Mouse (Mus musculus): Measurements from ENCODE around the gene Gm10972. TPM values are rescaled to one million over a fixed set of nuclear protein-coding genes. Genes with fewer than 3 reads are reported as not detected.
"Not testable (repeated sequence)": the region's sequence is repeated elsewhere in the genome, so short reads cannot be mapped to it uniquely, and the experiment has no call there.

Gene Gm10972
- polyA plus RNA-seq, 1 experiment from 2014 or later: not detected

DNA sequence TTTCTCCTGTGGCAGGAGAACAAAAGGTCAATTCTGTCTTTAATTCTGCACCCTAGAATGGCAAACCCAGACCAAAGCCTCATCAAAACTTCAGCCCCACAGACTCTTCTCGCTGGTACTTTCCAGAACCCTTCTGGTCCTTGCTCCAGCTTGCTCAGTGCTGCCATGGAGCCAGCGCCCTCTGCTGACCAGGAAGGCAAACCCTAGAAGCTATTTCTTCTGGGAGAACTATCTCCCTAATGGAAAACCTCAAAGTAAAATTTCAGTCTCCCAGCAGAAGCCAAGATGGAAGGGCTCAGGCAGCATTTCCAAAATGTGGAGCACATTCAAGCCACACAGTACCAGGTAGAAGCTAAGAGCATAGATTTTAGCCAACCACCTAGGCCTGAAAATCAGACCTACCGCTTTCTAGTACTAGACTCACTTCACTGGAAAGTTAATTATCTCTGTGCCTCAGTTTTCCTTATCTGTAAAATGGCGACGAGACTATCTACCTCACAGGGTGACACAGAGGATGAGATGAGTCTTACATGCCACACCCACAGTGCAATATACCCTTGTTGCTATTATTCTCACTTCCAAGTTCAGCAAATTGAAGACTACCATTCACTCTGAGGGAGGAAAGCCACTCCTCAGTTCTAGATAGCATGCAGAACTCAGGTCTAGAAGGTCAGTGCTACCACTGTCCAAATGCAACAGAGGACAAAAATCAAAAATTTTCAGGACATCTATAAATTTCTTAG is 22.3 kb downstream of the Gm10972 start:
- not testable (repeated sequence) for H3K36me3 ChIP-seq (ENCODE audit: insufficient read depth); H3K27ac ChIP-seq (ENCODE audit: low read depth); H3K9me3 ChIP-seq (ENCODE audit: low read depth, low read length); H3K9ac ChIP-seq; H3K4me1 ChIP-seq (ENCODE audit: insufficient read depth); H3K4me2 ChIP-seq; H3K27me3 ChIP-seq (ENCODE audit: insufficient read depth, low read length); H3K4me3 ChIP-seq (ENCODE audit: low read depth, low read length); DNase-seq
- peak; percentile 41; the same call in 1 of the 2 replicates for ATAC-seq (ENCODE audit: insufficient read depth)
- WGBS: 77% methylated on average over 3 of the region's 5 CpGs

DNA sequence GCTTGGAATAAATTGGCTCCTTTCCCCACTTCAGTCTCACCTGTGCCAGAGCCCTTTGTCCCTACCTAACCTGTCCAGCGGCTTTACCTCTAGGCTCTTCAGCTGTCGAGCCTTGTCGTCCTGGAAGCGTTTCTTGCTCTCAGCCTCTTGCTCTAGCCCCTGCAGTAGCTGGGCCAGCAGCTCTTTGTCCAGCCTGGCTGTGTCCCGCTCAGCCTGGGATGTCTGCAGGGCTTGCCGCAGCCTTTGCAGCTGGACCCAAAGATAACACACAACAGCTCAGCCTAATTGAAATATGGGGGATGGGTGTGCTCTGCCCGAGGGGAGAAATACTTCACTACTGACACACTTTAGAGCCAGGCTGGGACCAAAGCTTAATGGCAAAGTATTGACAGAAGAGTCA is 23.0 kb downstream of the Gm10972 start:
- 10% methylated on average over 7 of the region's 7 CpGs for WGBS
- not testable (repeated sequence) for H3K4me2 ChIP-seq; H3K27ac ChIP-seq (ENCODE audit: low read depth); H3K9me3 ChIP-seq (ENCODE audit: low read depth, low read length); H3K9ac ChIP-seq; H3K27me3 ChIP-seq (ENCODE audit: insufficient read depth, low read length); H3K4me1 ChIP-seq (ENCODE audit: insufficient read depth); H3K36me3 ChIP-seq (ENCODE audit: insufficient read depth); H3K4me3 ChIP-seq (ENCODE audit: low read depth, low read length)
- peak; percentile 23 for DNase-seq
- peak; percentile 54; the same call in 1 of the 2 replicates for ATAC-seq (ENCODE audit: insufficient read depth)

DNA sequence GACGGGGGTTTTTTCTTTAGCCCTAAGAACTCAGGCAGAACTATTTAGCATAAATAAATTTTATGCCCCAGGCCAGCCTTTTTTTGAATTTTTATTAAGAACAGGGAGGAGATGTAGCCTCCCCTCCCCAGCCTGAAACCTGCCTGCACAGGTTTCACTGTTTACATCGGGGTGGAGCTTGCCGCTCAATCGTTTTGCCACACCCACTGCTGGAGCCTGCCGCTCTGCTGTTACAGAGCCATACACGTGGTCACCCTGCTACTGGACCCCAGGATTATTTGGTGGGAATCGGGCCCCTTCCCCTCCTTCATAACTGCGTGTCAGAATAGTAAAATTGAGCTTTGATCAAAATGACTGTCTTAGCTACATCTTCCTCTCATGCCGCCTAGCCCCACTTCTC is 32.2 kb downstream of the Gm10972 start:
- H3K4me3 ChIP-seq (ENCODE audit: low read depth, low read length); H3K27ac ChIP-seq (ENCODE audit: low read depth); H3K4me1 ChIP-seq (ENCODE audit: insufficient read depth); H3K9ac ChIP-seq; H3K27me3 ChIP-seq (ENCODE audit: insufficient read depth, low read length); H3K4me2 ChIP-seq; H3K9me3 ChIP-seq (ENCODE audit: low read depth, low read length); DNase-seq; H3K36me3 ChIP-seq (ENCODE audit: insufficient read depth); ATAC-seq (ENCODE audit: insufficient read depth): not testable (repeated sequence)
- WGBS: 78% methylated on average over 9 of the region's 9 CpGs

DNA sequence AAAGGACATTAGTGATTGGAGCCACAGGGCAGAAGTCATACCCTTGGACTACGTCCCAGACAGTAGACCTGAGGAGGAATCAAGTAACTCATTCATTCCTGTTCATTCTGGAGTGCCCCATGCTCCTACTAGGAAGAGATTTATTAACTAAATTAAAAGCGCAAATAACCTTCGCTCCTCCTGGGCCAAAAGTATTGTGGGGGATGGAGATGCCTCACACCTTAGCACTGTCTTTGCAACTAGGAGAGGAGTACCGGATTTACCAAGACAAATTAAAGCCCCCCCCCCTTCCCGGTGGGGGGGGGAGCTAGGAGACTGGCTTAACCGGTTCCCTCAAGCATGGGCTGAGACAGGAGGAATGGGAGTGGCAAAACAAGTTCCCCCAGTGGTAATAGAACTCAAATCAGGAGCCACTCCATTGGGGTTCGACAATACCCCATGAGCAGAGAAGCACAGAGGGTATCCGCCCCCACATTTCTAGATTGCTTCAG is 36.5 kb downstream of the Gm10972 start:
- no peaks in the 10 kb centered on the region for H3K27me3 ChIP-seq (ENCODE audit: insufficient read depth, low read length)
- 62% methylated on average over 8 of the region's 8 CpGs for WGBS
- no peaks in the 10 kb centered on the region for H3K4me1 ChIP-seq (ENCODE audit: insufficient read depth)
- no peaks in the 10 kb centered on the region for H3K36me3 ChIP-seq (ENCODE audit: insufficient read depth)
- TF ChIP-seq CTCF (IDR thresholded peaks at IDR 0.05; ENCODE audit: low read depth): no peak
- no peaks in the 10 kb centered on the region for H3K9me3 ChIP-seq (ENCODE audit: low read depth, low read length)
- no peak overlapping the region for H3K9ac ChIP-seq
- no peak overlapping the region for H3K4me2 ChIP-seq
- no peak overlapping the region for H3K4me3 ChIP-seq (ENCODE audit: low read depth, low read length)
- peak; percentile 43 for DNase-seq
- ATAC-seq (ENCODE audit: insufficient read depth): peak; percentile 52
- no peak overlapping the region for H3K27ac ChIP-seq (ENCODE audit: low read depth)

DNA sequence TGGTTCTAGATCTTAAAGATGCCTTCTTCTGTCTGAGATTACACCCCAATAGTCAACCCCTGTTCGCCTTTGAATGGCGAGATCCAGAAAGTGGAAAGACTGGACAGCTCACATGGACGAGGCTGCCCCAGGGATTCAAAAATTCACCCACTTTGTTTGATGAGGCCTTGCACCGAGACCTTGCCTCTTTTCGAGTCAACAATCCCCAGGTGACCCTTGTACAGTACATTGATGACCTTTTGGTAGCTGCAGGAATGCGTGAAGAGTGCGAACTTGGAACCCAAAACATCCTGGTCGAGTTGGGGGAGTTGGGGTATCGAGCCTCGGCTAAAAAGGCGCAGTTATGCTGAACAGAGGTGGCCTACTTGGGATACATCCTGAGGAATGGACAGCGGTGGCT is 37.1 kb downstream of the Gm10972 start:
- H3K9ac ChIP-seq; H3K4me2 ChIP-seq; H3K4me1 ChIP-seq (ENCODE audit: insufficient read depth); H3K36me3 ChIP-seq (ENCODE audit: insufficient read depth); ATAC-seq (ENCODE audit: insufficient read depth); H3K4me3 ChIP-seq (ENCODE audit: low read depth, low read length); DNase-seq; H3K9me3 ChIP-seq (ENCODE audit: low read depth, low read length); H3K27ac ChIP-seq (ENCODE audit: low read depth); H3K27me3 ChIP-seq (ENCODE audit: insufficient read depth, low read length): not testable (repeated sequence)
- WGBS: 84% methylated on average over 12 of the region's 12 CpGs

DNA sequence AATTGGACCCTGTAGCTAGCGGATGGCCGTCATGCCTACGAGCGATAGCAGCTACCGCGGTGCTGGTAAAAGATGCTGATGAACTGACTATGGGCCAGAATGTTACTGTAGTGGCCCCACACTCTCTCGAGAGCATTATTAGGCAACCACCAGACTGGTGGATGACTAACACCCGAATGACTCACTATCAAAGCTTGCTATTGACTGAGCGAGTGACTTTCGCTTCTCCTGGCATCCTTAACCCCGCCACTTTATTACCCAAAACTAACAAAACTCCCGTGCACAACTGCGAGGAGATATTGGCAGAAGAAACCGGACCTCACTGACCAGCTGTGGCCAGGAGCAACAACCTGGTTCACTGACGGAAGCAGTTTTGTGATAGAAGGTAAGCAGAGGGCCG is 37.9 kb downstream of the Gm10972 start:
- ATAC-seq (ENCODE audit: insufficient read depth): no peak
- WGBS: 84% methylated on average over 16 of the region's 16 CpGs
- Histone ChIP-seq H3K4me2 (no peak overlapping the region), H3K4me1 (ENCODE audit: insufficient read depth) (no peaks in the 10 kb centered on the region), H3K9me3 (ENCODE audit: low read depth, low read length) (no peaks in the 10 kb centered on the region), H3K9ac (no peak overlapping the region), H3K27ac (ENCODE audit: low read depth) (no peak overlapping the region), H3K27me3 (ENCODE audit: insufficient read depth, low read length) (no peaks in the 10 kb centered on the region), H3K36me3 (ENCODE audit: insufficient read depth) (no peaks in the 10 kb centered on the region), H3K4me3 (ENCODE audit: low read depth, low read length) (no peak overlapping the region)
- TF ChIP-seq CTCF (IDR thresholded peaks at IDR 0.05; ENCODE audit: low read depth): no peak
- DNase-seq: no peak

DNA sequence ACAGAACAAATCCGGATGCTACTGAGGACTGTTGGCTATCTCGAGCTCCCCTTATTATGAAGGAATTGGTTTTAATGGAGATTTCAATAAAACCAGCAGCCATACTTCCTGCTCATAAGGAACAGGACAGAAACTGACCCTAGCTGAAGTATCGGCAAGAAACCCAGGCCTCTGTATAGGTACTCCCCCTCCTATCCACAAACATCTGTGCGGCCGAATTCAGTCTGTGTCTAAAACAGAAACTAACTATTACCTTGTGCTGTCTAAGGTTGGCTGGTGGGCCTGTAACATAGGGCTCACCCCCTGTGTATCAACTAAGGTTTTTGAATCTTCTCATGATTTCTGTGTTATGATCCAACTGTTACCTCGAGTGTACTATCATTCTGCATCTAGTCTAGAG is 40.7 kb downstream of the Gm10972 start:
- H3K4me3 ChIP-seq (ENCODE audit: low read depth, low read length): no peak overlapping the region
- no peak for DNase-seq
- no peaks in the 10 kb centered on the region for H3K27me3 ChIP-seq (ENCODE audit: insufficient read depth, low read length)
- H3K4me1 ChIP-seq (ENCODE audit: insufficient read depth): no peaks in the 10 kb centered on the region
- WGBS: 70% methylated on average over 6 of the region's 6 CpGs
- H3K4me2 ChIP-seq: no peak overlapping the region
- no peak overlapping the region for H3K9ac ChIP-seq
- ATAC-seq (ENCODE audit: insufficient read depth): no peak
- H3K9me3 ChIP-seq (ENCODE audit: low read depth, low read length): no peaks in the 10 kb centered on the region
- no peak for TF ChIP-seq CTCF (IDR thresholded peaks at IDR 0.05; ENCODE audit: low read depth)
- H3K36me3 ChIP-seq (ENCODE audit: insufficient read depth): no peaks in the 10 kb centered on the region
- no peak overlapping the region for H3K27ac ChIP-seq (ENCODE audit: low read depth)

DNA sequence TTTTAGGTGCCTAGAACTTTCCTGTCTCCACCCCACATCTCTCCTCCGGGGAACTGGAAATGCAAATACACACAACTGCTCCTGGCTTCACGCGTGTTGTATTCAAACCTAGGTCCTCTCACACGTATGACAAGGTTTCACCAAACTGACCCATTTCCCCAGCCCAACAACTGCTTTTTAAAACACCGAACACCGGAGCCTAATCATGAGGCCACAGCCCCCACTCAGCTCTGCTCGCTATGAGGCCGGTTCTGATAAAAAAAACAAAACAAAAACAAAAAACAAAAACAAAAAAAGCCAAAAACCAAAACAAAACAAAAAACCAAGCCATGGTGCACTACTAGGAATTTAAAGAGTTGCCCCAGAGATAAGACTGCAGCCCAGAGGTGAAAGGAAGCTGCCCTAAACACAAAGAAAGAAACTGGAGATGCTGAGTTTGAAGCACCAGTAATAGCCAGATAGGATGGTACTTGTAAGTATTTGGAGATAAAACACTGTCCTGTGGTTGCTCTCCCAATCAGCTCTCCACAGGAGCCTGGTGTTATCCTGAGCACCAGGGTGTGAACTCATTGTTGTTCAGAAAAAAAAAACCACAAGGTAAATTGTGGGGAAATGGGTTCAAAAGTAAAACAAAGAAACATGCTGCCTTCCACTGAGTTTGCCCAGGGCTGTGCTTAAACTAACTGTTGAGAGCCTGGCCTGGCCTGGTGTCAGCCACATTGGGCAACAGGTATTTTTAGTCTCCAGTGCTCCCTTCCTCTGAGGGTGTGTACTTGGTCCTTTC is 43.3 kb downstream of the Gm10972 start:
- H3K27me3 ChIP-seq (ENCODE audit: insufficient read depth, low read length); H3K36me3 ChIP-seq (ENCODE audit: insufficient read depth); H3K9ac ChIP-seq; DNase-seq; H3K4me1 ChIP-seq (ENCODE audit: insufficient read depth); ATAC-seq (ENCODE audit: insufficient read depth); H3K9me3 ChIP-seq (ENCODE audit: low read depth, low read length); H3K4me2 ChIP-seq; H3K27ac ChIP-seq (ENCODE audit: low read depth); H3K4me3 ChIP-seq (ENCODE audit: low read depth, low read length): not testable (repeated sequence)
- 81% methylated on average over 8 of the region's 8 CpGs for WGBS

DNA sequence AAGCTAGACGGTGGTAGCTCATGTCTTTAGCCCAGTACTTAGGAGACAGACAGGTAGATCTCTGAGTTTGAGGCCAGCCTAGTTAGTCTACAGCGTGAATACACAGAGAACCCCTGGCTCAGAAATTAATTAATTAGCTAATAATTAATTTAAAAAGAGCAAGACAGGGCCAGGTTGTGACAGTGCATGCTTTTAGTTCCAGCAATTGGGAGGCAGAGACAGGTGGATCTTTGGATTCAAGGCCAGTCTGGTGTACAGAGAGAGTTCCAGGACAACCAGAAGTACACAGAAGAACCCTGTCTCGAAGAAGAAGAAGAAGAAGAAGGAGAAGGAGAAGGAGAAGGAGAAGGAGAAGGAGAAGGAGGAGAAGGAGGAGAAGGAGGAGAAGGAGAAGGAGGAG is 45.8 kb downstream of the Gm10972 start:
- ATAC-seq (ENCODE audit: insufficient read depth); H3K27ac ChIP-seq (ENCODE audit: low read depth); H3K27me3 ChIP-seq (ENCODE audit: insufficient read depth, low read length); H3K4me1 ChIP-seq (ENCODE audit: insufficient read depth); DNase-seq; H3K9me3 ChIP-seq (ENCODE audit: low read depth, low read length); H3K36me3 ChIP-seq (ENCODE audit: insufficient read depth); H3K9ac ChIP-seq; H3K4me3 ChIP-seq (ENCODE audit: low read depth, low read length); H3K4me2 ChIP-seq: not testable (repeated sequence)
- WGBS: 77% methylated on average over 3 of the region's 3 CpGs

DNA sequence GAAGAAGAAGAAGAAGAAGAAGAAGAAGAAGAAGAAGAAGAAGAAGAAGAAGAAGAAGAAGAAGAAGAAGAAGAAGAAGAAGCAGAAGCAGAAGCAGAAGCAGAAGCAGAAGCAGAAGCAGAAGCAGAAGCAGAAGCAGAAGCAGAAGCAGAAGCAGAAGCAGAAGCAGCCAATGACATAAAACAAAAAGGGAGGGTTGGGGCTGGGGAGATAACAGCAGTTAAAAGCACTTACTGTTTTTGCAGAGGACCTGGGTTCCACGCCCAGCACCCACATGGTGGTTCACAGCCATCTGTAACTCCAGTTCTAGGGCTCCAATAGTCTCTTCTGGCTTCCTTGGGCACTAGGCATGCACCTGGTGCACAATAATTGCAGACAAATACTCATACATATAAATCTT is 46.3 kb downstream of the Gm10972 start:
- H3K27ac ChIP-seq (ENCODE audit: low read depth); H3K9ac ChIP-seq; DNase-seq; ATAC-seq (ENCODE audit: insufficient read depth); H3K4me2 ChIP-seq; H3K9me3 ChIP-seq (ENCODE audit: low read depth, low read length); H3K4me3 ChIP-seq (ENCODE audit: low read depth, low read length); H3K27me3 ChIP-seq (ENCODE audit: insufficient read depth, low read length); H3K4me1 ChIP-seq (ENCODE audit: insufficient read depth); H3K36me3 ChIP-seq (ENCODE audit: insufficient read depth): not testable (repeated sequence)
- 60% methylated on average over 1 of the region's 1 CpGs for WGBS
